Mouse (Mus musculus) embryonic facial prominence, embryonic 10.5 days (tissue): ENCODE data around the gene Brdt. TPM values are rescaled to one million over a fixed set of nuclear protein-coding genes. Genes with fewer than 3 reads are reported as not detected.

ENCODE experiments used
- polyA plus RNA-seq: library from polyadenylated mRNA; unstranded; fragments of >200 nt; fragmentation: Nextera tagmentation; extraction: Ambion mirVana; gene quantifications from 2 replicates; pipeline ENCODE4 v1.2.1, GENCODE M21; 2016

The Brdt gene
- polyA plus RNA-seq, 1 experiment from 2014 or later, result 1.6 TPM

Other genes with a start within 250 kb of the Brdt start
- 9.4 and 9.8 TPM in 2 replicates for gene Tgfbr3, start 41.5 kb upstream of the Brdt start, polyA plus RNA-seq
- gene Ephx4, start 71.6 kb downstream of the Brdt start, polyA plus RNA-seq, result 0.43 and 0.76 TPM in 2 replicates
- not detected in 2 replicates for gene Lpcat2b, start 100.4 kb downstream of the Brdt start, polyA plus RNA-seq
- 4.5 and 4.9 TPM in 2 replicates for gene Btbd8, start 106.8 kb downstream of the Brdt start, polyA plus RNA-seq
- 0.38 and 0.42 TPM in 2 replicates for gene Gm42669, start 176.5 kb downstream of the Brdt start, polyA plus RNA-seq
- gene 1700028K03Rik, start 203.6 kb downstream of the Brdt start, polyA plus RNA-seq, result 0.02 and 0.06 TPM in 2 replicates